Mouse (Mus musculus): ENCODE measurements around the gene Brms1. TPM values are rescaled to one million over a fixed set of nuclear protein-coding genes. Genes with fewer than 3 reads are reported as not detected.
A peak's percentile ranks its signal among the peaks of the same experiment; 100 is the strongest.

Gene Brms1
- polyA plus RNA-seq, 1 experiment from 2014 or later, result 22.6 TPM

DNA sequence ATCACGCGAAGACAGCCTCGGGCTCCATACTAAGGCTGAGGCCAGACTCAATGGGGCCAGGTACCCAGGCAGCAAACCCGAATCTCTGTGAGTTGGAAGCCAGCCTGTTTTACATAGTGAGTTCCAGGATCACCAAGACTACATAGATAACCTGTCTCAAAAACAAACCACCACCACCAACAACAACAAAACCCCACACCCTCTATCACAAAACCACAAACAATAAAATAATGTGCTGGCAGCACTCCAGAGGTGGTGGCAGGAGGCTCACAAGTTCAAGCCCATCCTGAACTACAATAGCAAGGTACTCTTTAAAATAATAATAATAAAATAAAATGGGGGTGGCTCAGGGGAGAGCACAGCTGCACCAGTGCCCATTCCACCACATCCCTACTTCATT is 4.6 kb upstream of the Brms1 start:
- H3K4me1 ChIP-seq (ENCODE audit: insufficient read depth), result peaks cover 17% of the 10 kb centered on the region
- DNase-seq (no peak), ATAC-seq (no peak)
- 78% methylated on average over 4 of the region's 4 CpGs for WGBS (ENCODE audit: insufficient replicate concordance)
- no peaks in the 10 kb centered on the region for H3K36me3 ChIP-seq (replicated peaks; ENCODE audit: insufficient read depth, low read length)
- no peak for TF ChIP-seq EP300 (IDR thresholded peaks at IDR 0.05; ENCODE audit: low read depth)
- TF ChIP-seq CTCF (IDR thresholded peaks at IDR 0.05; ENCODE audit: low read depth), result no peak
- H3K9ac ChIP-seq (replicated peaks), result no peak overlapping the region
- H3K4me2 ChIP-seq (ENCODE audit: low read depth, low read length), result no peak overlapping the region
- H3K9me3 ChIP-seq (ENCODE audit: low read length), result no peaks in the 10 kb centered on the region
- H3K27me3 ChIP-seq (ENCODE audit: insufficient read depth, low read length), result 0 out of 2 replicates have a peak, but pooled peaks cover 4% of the 10 kb centered on the region
- H3K27ac ChIP-seq (ENCODE audit: low read depth), result no peak overlapping the region
- no peak overlapping the region for H3K4me3 ChIP-seq (ENCODE audit: low read depth, low read length)

DNA sequence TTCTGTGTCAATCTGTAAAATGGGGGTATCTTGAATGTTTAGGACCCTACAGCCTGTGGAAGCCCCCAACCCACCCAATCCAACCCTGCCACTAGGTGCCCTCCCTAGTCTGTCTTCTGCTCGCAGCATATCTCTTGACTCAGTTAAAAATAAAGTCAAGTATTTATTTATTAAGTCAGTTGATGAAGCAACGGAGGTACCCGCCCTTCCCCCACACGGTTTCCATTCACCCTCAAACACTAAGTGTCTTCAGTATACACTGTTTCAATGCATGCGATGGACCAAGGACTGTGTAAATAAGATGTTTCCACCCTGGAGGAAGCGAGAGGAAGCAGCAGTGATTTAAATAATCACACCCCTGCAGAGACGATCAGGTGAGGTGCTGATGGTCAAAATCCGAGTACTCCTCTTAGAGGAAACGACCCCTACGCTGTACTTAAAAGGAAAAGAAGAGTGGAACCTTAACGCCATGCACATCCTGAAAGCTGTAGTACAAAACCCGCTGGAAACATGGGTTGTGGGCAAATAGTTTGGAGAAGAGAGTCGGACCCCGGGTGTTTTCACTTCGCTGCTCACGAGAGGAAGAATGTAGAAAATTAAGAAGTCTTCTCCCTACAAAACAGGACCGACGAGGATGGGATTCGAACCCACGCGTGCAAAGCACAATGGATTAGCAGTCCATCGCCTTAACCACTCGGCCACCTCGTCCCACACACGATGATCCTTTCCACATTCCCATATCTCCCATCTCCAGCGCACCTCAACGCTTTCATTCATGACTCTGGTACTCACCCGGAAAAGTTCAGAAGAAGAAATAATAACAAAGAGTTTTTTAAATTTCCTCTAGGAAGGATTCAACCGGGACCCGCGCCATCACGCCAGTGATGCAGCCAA is 3.2 kb upstream of the Brms1 start:
- Histone ChIP-seq H3K4me1 (ENCODE audit: insufficient read depth) (peaks cover 23% of the 10 kb centered on the region), H3K27ac (ENCODE audit: low read depth) (no peak overlapping the region), H3K27me3 (ENCODE audit: insufficient read depth, low read length) (0 out of 2 replicates have a peak, but pooled peaks cover 4% of the 10 kb centered on the region), H3K9me3 (ENCODE audit: low read length) (no peaks in the 10 kb centered on the region), H3K4me3 (ENCODE audit: low read depth, low read length) (peak overlapping the region; percentile 70), H3K36me3 (replicated peaks; ENCODE audit: insufficient read depth, low read length) (no peaks in the 10 kb centered on the region), H3K9ac (replicated peaks) (peak overlapping the region; percentile 80), H3K4me2 (ENCODE audit: low read depth, low read length) (peak overlapping the region; percentile 100)
- DNase-seq (peak; percentile 68), ATAC-seq (peak; percentile 23)
- TF ChIP-seq CTCF (IDR thresholded peaks at IDR 0.05; ENCODE audit: low read depth) (no peak), EP300 (IDR thresholded peaks at IDR 0.05; ENCODE audit: low read depth) (no peak)
- 6% methylated on average over 32 of the region's 32 CpGs for WGBS (ENCODE audit: insufficient replicate concordance)

- H3K9ac ChIP-seq (replicated peaks), result peak within 1 kb of the TSS; percentile 80
- WGBS (ENCODE audit: insufficient replicate concordance), result under 1% methylated on average over 41 of the region's 44 CpGs
- TF ChIP-seq CTCF (IDR thresholded peaks at IDR 0.05; ENCODE audit: low read depth) (peak; percentile 64), EP300 (IDR thresholded peaks at IDR 0.05; ENCODE audit: low read depth) (no peak)
- peak within 1 kb of the TSS; percentile 100 for H3K4me2 ChIP-seq (ENCODE audit: low read depth, low read length)
- H3K27ac ChIP-seq (ENCODE audit: low read depth), result no peak within 1 kb of the TSS
- DNase-seq, result peak; percentile 88
- H3K4me1 ChIP-seq (ENCODE audit: insufficient read depth), result peaks cover 23% of the 10 kb centered on the region
- H3K27me3 ChIP-seq (ENCODE audit: insufficient read depth, low read length), result 0 out of 2 replicates have a peak, but pooled peaks cover 4% of the 10 kb centered on the region
- no peaks in the 10 kb centered on the region for H3K9me3 ChIP-seq (ENCODE audit: low read length)
- no peaks in the 10 kb centered on the region for H3K36me3 ChIP-seq (replicated peaks; ENCODE audit: insufficient read depth, low read length)
- ATAC-seq, result peak; percentile 81
- peak within 1 kb of the TSS; percentile 70 for H3K4me3 ChIP-seq (ENCODE audit: low read depth, low read length)
Observed at GRCm38 (mm10) chr19:5038709-5039156, 2.4 kb upstream of the Brms1 start, which contains the start of the genes B4gat1 and AC124502.3. TSS of gene B4gat1 (plus strand) at chr19:5038826. TSS of gene AC124502.3 (plus strand) at chr19:5038891.

DNA sequence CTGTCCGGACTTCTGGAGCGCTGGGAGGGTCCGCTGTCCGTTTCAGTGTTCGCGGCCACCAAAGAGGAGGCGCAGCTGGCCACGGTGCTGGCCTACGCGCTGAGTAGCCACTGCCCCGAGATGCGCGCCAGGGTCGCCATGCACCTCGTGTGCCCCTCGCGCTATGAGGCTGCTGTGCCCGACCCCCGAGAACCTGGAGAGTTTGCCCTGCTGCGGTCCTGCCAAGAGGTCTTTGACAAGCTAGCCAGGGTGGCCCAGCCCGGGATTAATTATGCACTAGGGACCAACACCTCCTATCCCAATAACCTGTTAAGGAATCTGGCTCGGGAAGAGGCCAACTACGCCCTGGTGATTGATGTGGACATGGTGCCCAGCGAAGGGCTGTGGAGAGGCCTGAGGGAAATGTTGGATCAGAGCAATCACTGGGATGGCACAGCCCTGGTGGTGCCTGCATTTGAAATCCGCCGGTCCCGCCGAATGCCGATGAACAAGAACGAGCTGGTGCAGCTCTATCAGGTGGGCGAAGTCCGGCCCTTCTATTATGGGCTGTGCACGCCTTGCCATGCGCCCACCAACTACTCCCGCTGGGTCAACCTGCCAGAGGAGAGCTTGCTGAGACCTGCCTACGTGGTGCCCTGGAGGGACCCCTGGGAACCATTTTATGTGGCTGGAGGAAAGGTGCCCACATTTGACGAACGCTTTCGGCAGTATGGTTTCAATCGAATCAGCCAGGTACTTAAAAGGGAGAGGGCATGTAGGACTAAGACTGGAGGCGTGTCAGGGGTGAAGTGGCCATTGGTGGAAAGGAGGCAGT is 1.6 kb upstream of the Brms1 start:
- no peak for TF ChIP-seq CTCF (IDR thresholded peaks at IDR 0.05; ENCODE audit: low read depth)
- TF ChIP-seq EP300 (IDR thresholded peaks at IDR 0.05; ENCODE audit: low read depth), result no peak
- Histone ChIP-seq H3K9ac (replicated peaks) (peak overlapping the region; percentile 80), H3K4me2 (ENCODE audit: low read depth, low read length) (peak overlapping the region; percentile 100), H3K36me3 (replicated peaks; ENCODE audit: insufficient read depth, low read length) (peaks cover 3% of the 10 kb centered on the region; the same call in 1 of the 2 replicates), H3K9me3 (ENCODE audit: low read length) (no peaks in the 10 kb centered on the region), H3K27me3 (ENCODE audit: insufficient read depth, low read length) (0 out of 2 replicates have a peak, but pooled peaks cover 4% of the 10 kb centered on the region), H3K4me3 (ENCODE audit: low read depth, low read length) (peak overlapping the region; percentile 70), H3K27ac (ENCODE audit: low read depth) (no peak overlapping the region), H3K4me1 (ENCODE audit: insufficient read depth) (peaks cover 23% of the 10 kb centered on the region)
- DNase-seq (no peak), ATAC-seq (0 out of 2 replicates have a peak, but pooled peaks have one; percentile 14)
- 21% methylated on average over 41 of the region's 41 CpGs for WGBS (ENCODE audit: insufficient replicate concordance)

- 0 out of 2 replicates have a peak, but pooled peaks cover 4% of the 10 kb centered on the region for H3K27me3 ChIP-seq (ENCODE audit: insufficient read depth, low read length)
- no peak for DNase-seq
- peak overlapping the region; percentile 96 for H3K9ac ChIP-seq (replicated peaks)
- under 1% methylated on average over 16 of the region's 16 CpGs for WGBS (ENCODE audit: insufficient replicate concordance)
- H3K4me2 ChIP-seq (ENCODE audit: low read depth, low read length), result peak overlapping the region; percentile 100
- H3K9me3 ChIP-seq (ENCODE audit: low read length), result no peaks in the 10 kb centered on the region
- ATAC-seq, result no peak; the same call in 1 of the 2 replicates
- H3K4me1 ChIP-seq (ENCODE audit: insufficient read depth), result peaks cover 23% of the 10 kb centered on the region
- peaks cover 10% of the 10 kb centered on the region; the same call in 1 of the 2 replicates for H3K36me3 ChIP-seq (replicated peaks; ENCODE audit: insufficient read depth, low read length)
- TF ChIP-seq CTCF (IDR thresholded peaks at IDR 0.05; ENCODE audit: low read depth), result no peak
- TF ChIP-seq EP300 (IDR thresholded peaks at IDR 0.05; ENCODE audit: low read depth), result no peak
- peak overlapping the region; percentile 85 for H3K27ac ChIP-seq (ENCODE audit: low read depth)
- H3K4me3 ChIP-seq (ENCODE audit: low read depth, low read length), result peak overlapping the region; percentile 89
Observed at GRCm38 (mm10) chr19:5041588-5041987, 434 bp downstream of the Brms1 start.
